Mouse (Mus musculus): Measurements from ENCODE around the gene 6430550D23Rik. TPM values are rescaled to one million over a fixed set of nuclear protein-coding genes. Genes with fewer than 3 reads are reported as not detected.

Gene 6430550D23Rik
- total RNA-seq (2021), result 2.9 and 4.0 TPM in 2 replicates
- long read RNA-seq, experiment 1, partial matches to known transcripts, result 2 of 5 reads
- long read RNA-seq, experiment 1, other reads (novel, unspliced or antisense), result 3 of 5 reads
- long read RNA-seq, experiment 2, partial matches to known transcripts, result 0 of 2 reads
- long read RNA-seq, experiment 2, other reads (novel, unspliced or antisense), result 2 of 2 reads

GRCm38 (mm10) chr2:156007888-156008532, at the start of gene 6430550D23Rik, which contains the start of gene Ergic3:
6430550D23Rik (minus strand) TSS chr2:156007977.
Ergic3 (plus strand) TSS chr2:156008045.
- DNase-seq, result peak; percentile 100

- no peak for DNase-seq
Measured at GRCm38 (mm10) chr2:156052816-156053215, 45.0 kb upstream of the 6430550D23Rik start, which contains the start of gene Fer1l4. Fer1l4 (minus strand) TSS chr2:156052947.

- no peak for DNase-seq
Measured at GRCm38 (mm10) chr2:156047929-156048328, 40.2 kb upstream of the 6430550D23Rik start.

GRCm38 (mm10) chr2:156042903-156043302, 35.1 kb upstream of the 6430550D23Rik start:
- no peak for DNase-seq

DNA sequence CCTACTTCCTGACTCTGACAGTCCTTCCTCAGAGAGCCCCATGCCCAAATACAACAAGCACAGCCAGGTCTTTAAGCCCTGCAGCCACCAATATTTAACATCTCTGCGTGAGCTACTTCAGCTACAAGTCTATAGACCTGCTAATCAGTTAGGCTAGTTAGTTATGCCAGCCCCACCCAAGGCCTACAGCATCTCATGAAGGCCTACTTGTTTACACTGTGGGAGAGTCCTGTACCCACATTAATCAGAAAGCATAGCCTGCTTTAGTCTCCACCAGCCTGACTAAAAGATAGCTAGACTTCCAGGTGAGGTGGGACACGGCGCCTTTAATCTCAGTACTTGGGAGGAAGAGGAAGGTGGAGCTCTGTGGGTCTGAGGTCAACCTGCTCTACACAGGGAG, 31.6 kb upstream of the 6430550D23Rik start:
- DNase-seq, result no peak

DNA sequence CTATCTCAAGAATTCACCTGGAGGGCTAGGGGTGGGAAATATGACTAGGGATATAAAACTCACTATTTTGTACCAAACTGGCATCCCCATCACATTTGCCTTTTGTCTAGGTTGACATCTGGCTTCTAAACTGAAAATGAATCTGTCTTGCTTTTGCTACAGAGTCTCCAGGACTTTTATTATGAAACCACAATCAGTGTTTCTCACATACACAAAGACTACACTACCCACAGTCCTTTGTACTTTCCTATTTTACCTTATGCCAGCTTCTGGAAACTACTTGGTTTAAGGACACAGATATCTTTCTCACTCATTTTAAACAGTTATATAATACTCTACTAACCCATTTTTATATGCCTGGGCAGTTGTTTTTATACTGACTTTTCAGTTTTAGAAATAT, 17.7 kb upstream of the 6430550D23Rik start:
- no peak for DNase-seq

- DNase-seq, result no peak
Measured at GRCm38 (mm10) chr2:156021765-156022164, 14.0 kb upstream of the 6430550D23Rik start.

- no peak for DNase-seq
Measured at GRCm38 (mm10) chr2:156021219-156021618, 13.4 kb upstream of the 6430550D23Rik start.

GRCm38 (mm10) chr2:156018106-156018505, 10.3 kb upstream of the 6430550D23Rik start:
- peak; percentile 24 for DNase-seq

- no peak for DNase-seq
Measured at GRCm38 (mm10) chr2:156005393-156005792, 2.4 kb downstream of the 6430550D23Rik start.

DNA sequence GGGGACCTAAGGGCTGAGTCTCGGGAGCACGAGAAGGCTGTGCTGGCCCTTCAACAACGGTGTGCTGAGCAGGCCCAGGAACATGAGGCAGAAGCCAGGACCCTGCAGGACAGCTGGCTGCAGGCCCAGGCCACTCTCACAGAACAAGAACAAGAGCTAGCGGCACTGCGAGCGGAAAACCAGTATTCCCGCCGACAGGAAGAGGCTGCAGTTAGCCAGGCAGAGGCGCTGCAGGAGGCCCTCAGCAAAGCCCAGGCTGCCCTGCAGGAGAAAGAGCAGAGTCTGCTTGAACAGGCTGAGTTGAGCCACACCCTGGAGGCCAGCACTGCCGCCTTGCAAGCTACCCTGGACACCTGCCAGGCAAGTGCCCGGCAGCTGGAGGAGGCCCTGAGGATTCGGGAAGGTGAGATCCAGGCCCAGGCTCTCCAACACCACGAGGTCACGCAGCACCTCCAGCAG, 15.9 kb downstream of the 6430550D23Rik start:
- peak; percentile 74 for DNase-seq

DNA sequence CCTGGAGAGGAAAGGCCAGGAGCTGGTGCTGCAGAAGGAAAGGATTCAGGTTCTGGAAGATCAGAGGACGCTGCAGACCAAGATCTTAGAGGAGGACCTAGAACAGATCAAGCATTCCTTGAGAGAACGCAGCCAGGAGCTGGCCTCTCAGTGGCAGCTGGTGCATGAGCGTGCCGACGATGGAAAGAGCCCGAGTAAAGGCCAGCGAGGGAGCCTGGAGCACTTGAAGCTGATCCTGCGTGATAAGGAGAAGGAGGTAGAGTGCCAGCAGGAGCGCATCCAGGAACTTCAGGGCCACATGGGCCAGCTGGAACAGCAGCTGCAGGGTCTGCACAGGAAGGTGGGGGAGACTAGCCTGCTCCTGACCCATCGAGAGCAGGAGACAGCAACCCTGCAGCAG, 16.6 kb downstream of the 6430550D23Rik start:
- no peak for DNase-seq

GRCm38 (mm10) chr2:155989085-155989484, 18.7 kb downstream of the 6430550D23Rik start:
- DNase-seq, result no peak

GRCm38 (mm10) chr2:155987131-155987530, 20.6 kb downstream of the 6430550D23Rik start:
- DNase-seq, result no peak

DNA sequence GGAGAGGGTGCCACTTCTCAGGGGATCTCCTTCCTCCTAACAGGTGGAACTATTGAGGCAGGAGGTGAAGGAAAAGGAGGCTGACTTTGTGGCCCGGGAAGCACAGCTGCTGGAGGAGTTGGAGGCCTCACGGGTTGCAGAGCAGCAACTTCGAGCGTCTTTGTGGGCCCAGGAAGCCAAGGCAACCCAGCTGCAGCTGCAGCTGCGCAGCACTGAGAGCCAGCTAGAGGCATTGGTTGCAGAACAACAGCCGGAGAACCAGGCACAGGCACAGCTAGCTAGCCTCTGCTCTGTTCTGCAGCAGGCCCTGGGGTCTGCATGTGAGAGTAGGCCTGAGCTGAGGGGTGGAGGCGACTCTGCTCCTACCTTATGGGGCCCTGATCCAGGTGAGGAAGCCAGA, 22.0 kb downstream of the 6430550D23Rik start:
- DNase-seq, result no peak

GRCm38 (mm10) chr2:155979328-155979991, 28.3 kb downstream of the 6430550D23Rik start:
- DNase-seq, result peak; percentile 54

- no peak for DNase-seq
Measured at GRCm38 (mm10) chr2:155974087-155974731, 33.6 kb downstream of the 6430550D23Rik start.

DNA sequence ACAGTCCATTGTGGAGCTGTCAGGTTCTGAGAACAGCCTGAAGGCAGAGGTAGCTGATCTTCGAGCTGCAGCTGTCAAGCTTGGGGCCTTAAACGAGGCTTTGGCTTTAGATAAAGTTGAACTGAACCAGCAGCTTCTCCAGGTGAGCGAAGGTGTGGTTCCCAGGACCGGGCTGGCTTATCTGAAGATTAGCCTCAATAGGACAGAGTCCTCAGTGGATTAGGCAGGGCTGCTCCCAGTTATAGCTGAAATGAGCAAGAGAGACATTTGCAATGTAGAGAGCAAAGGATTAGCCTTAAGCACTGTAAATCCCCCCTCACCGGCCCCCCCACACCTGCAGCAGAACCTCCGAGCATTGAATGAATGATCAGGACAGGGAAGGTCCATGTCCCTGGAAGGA, 34.4 kb downstream of the 6430550D23Rik start:
- no peak for DNase-seq

DNA sequence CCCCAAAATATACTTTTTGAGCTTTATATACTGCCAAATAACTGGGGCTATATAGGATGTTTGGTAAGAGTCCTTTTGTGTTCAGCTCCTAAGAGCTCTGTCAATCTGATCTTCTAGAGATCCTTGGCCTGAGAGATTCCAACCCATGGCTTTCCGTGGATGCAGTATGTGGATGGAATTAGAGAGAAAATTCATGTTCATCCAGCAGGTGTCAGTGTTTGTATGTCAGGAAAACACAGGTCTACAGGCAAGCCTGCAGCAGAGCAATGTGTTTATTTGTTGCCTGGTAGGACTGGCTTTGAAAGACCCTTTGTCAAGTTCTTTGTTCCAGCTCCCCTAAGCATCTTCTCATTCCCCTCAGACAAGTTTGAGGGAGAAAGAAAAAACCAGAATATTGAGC, 44.8 kb downstream of the 6430550D23Rik start:
- no peak for DNase-seq

DNA sequence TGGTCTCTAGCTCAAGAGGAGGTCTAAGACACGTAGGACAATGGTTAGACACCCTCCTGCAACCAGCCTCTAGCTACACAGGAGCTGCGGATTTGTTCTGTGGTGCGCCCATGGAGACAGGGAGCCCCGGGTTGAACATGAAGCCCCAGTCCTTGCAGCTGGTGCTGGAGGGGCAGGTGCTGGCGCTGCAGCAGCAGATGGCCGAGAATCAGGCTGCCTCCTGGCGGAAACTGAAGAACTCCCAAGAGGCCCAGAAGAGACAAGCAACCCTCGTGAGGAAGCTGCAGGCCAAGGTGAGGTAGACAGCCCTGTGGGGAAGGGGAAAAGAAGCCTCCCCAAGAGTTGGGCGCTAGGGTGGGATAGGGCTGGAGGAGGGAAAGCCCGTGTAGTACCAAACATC, 45.9 kb downstream of the 6430550D23Rik start:
- no peak for DNase-seq

DNA sequence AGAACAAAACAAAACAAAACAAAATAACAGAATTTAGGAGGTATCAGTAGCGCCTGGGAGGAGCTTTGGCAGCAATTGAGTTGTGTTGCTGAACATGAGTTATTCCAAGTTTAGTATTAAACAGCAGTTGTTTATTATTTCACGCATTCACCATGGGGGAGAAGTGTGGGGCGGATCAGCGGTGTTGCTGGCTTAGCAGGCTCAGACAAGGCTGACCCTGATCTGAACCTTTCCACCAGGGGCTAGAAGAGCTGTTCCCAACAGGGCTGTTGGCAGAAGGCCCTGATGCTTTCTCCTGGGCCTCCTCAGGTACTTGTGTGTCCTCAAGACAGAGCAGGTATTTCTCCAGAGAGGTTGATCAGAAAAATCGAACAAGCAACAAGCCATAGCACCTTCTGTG, 47.8 kb downstream of the 6430550D23Rik start:
- no peak for DNase-seq

DNA sequence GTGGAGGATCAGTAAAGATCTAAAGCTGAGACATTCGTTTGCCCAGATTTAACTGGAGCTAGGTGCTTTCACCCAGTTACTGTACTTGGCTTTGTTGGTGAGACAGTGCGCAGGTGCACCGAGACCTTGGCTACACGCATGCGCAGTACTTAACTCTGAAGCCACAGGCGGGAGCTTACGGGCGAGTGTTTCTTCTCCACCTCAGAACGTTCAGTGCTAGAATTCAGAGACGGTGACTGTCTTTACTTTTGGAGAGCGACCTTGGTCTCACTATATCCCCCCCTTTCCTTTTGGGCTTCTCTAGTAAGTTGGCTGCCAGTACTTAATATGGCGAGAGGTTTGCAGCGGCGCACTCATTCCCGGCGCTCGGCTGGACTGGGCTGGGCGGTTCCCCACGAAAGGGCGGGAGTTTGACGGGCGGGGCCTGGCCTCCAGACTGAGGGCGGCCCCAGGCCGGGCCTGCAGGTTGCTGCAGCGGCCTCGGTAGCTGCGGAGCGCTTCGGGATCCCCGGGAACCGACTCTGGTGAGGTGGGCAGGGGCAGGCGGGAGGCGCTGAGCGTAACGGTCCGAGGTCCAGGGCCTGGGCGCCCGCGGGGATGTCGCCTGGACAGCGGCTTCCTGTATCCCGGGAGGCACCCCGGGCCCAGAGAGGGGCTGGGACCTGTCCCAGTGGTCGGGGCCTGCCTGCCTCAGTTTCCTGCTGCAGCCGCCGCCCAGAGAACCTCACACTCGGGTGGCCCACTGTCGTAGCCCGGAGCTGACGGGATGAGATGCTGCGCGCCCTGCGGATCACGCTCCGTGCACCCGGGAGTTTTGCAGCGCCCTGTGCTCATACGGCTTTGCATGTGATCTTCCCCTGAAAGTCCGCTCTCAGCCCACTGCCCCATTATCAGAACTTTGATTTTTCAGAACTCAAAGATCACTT, 51.4 kb downstream of the 6430550D23Rik start, which contains the start of gene Cep250:
TSS of gene Cep250 (plus strand) at position 325 of the 926 bp plus-strand sequence.
- DNase-seq, result peak; percentile 96
